Mouse (Mus musculus): ENCODE results near the gene Nphs1. TPM values are rescaled to one million over a fixed set of nuclear protein-coding genes. Genes with fewer than 3 reads are reported as not detected.
"Not testable (repeated sequence)": the region's sequence is repeated elsewhere in the genome, so short reads cannot be mapped to it uniquely, and the experiment has no call there.

Gene Nphs1
- polyA plus RNA-seq, 1 experiment from 2014 or later = 1.8 TPM

- no peak for ATAC-seq (ENCODE audit: insufficient read depth, low FRiP score, low TSS enrichment)
- no peak for DNase-seq (ENCODE audit: low spot score)
- no peaks in the 10 kb centered on the region for H3K9me3 ChIP-seq (ENCODE audit: control insufficient read depth, low read length)
- H3K36me3 ChIP-seq (ENCODE audit: control insufficient read depth, insufficient read depth, low read length) = no peaks in the 10 kb centered on the region
- H3K4me2 ChIP-seq (ENCODE audit: low read depth) = no peak overlapping the region
- peaks cover 4% of the 10 kb centered on the region; the same call in 1 of the 2 replicates for H3K4me1 ChIP-seq (ENCODE audit: control insufficient read depth, insufficient read depth, low read length)
- no peak overlapping the region for H3K9ac ChIP-seq (ENCODE audit: low read length)
- 22% methylated on average over 7 of the region's 7 CpGs for WGBS
- peaks cover 82% of the 10 kb centered on the region for H3K27me3 ChIP-seq (ENCODE audit: control insufficient read depth, insufficient read depth, low read length)
- H3K27ac ChIP-seq (ENCODE audit: low read depth, low read length) = no peak overlapping the region
- H3K4me3 ChIP-seq (ENCODE audit: low read depth, low read length) = no peak overlapping the region
Observed at GRCm38 (mm10) chr7:30463568-30463967, 5.5 kb downstream of the Nphs1 start.

GRCm38 (mm10) chr7:30463996-30464395, 5.9 kb downstream of the Nphs1 start:
- no peak for ATAC-seq (ENCODE audit: insufficient read depth, low FRiP score, low TSS enrichment)
- DNase-seq (ENCODE audit: low spot score) = no peak

GRCm38 (mm10) chr7:30464816-30465300, 6.7 kb downstream of the Nphs1 start:
- WGBS = 14% methylated on average over 6 of the region's 6 CpGs
- no peak overlapping the region for H3K4me2 ChIP-seq (ENCODE audit: low read depth)
- no peak overlapping the region for H3K9ac ChIP-seq (ENCODE audit: low read length)
- H3K27ac ChIP-seq (ENCODE audit: low read depth, low read length) = no peak overlapping the region
- peaks cover 73% of the 10 kb centered on the region for H3K27me3 ChIP-seq (ENCODE audit: control insufficient read depth, insufficient read depth, low read length)
- H3K4me3 ChIP-seq (ENCODE audit: low read depth, low read length) = no peak overlapping the region
- no peak for ATAC-seq (ENCODE audit: insufficient read depth, low FRiP score, low TSS enrichment)
- H3K36me3 ChIP-seq (ENCODE audit: control insufficient read depth, insufficient read depth, low read length) = no peaks in the 10 kb centered on the region
- no peaks in the 10 kb centered on the region for H3K9me3 ChIP-seq (ENCODE audit: control insufficient read depth, low read length)
- DNase-seq (ENCODE audit: low spot score) = no peak
- H3K4me1 ChIP-seq (ENCODE audit: control insufficient read depth, insufficient read depth, low read length) = 0 out of 2 replicates have a peak, but pooled peaks cover 3% of the 10 kb centered on the region

More at GRCm38 (mm10) chr7:30463996-30464395, 5.9 kb downstream of the Nphs1 start:
- H3K9ac ChIP-seq (ENCODE audit: low read length) = no peak overlapping the region
- H3K4me1 ChIP-seq (ENCODE audit: control insufficient read depth, insufficient read depth, low read length) = 0 out of 2 replicates have a peak, but pooled peaks cover 3% of the 10 kb centered on the region
- H3K4me3 ChIP-seq (ENCODE audit: low read depth, low read length) = no peak overlapping the region
- no peaks in the 10 kb centered on the region for H3K9me3 ChIP-seq (ENCODE audit: control insufficient read depth, low read length)
- no peak overlapping the region for H3K27ac ChIP-seq (ENCODE audit: low read depth, low read length)
- peaks cover 77% of the 10 kb centered on the region for H3K27me3 ChIP-seq (ENCODE audit: control insufficient read depth, insufficient read depth, low read length)
- H3K4me2 ChIP-seq (ENCODE audit: low read depth) = no peak overlapping the region
- H3K36me3 ChIP-seq (ENCODE audit: control insufficient read depth, insufficient read depth, low read length) = no peaks in the 10 kb centered on the region
- 21% methylated on average over 4 of the region's 4 CpGs for WGBS

- Histone ChIP-seq H3K4me2 (ENCODE audit: low read depth) (no peak overlapping the region), H3K4me3 (ENCODE audit: low read depth, low read length) (no peak overlapping the region), H3K9ac (ENCODE audit: low read length) (no peak overlapping the region), H3K9me3 (ENCODE audit: control insufficient read depth, low read length) (no peaks in the 10 kb centered on the region), H3K27ac (ENCODE audit: low read depth, low read length) (no peak overlapping the region), H3K4me1 (ENCODE audit: control insufficient read depth, insufficient read depth, low read length) (no peaks in the 10 kb centered on the region), H3K27me3 (ENCODE audit: control insufficient read depth, insufficient read depth, low read length) (peaks cover 8% of the 10 kb centered on the region), H3K36me3 (ENCODE audit: control insufficient read depth, insufficient read depth, low read length) (no peaks in the 10 kb centered on the region)
- peak; percentile 60 for DNase-seq (ENCODE audit: low spot score)
- WGBS = 40% methylated on average over 5 of the region's 5 CpGs
- no peak for ATAC-seq (ENCODE audit: insufficient read depth, low FRiP score, low TSS enrichment)
Observed at GRCm38 (mm10) chr7:30472411-30472810, 14.3 kb downstream of the Nphs1 start.

GRCm38 (mm10) chr7:30474999-30475398, 16.9 kb downstream of the Nphs1 start:
- ATAC-seq (ENCODE audit: insufficient read depth, low FRiP score, low TSS enrichment) (no peak), DNase-seq (ENCODE audit: low spot score) (peak; percentile 5)
- Histone ChIP-seq H3K4me1 (ENCODE audit: control insufficient read depth, insufficient read depth, low read length) (no peaks in the 10 kb centered on the region), H3K27me3 (ENCODE audit: control insufficient read depth, insufficient read depth, low read length) (no peaks in the 10 kb centered on the region), H3K27ac (ENCODE audit: low read depth, low read length) (no peak overlapping the region), H3K36me3 (ENCODE audit: control insufficient read depth, insufficient read depth, low read length) (no peaks in the 10 kb centered on the region), H3K4me3 (ENCODE audit: low read depth, low read length) (no peak overlapping the region), H3K9me3 (ENCODE audit: control insufficient read depth, low read length) (no peaks in the 10 kb centered on the region), H3K9ac (ENCODE audit: low read length) (no peak overlapping the region), H3K4me2 (ENCODE audit: low read depth) (no peak overlapping the region)
- WGBS = 79% methylated on average over 4 of the region's 4 CpGs

- H3K4me2 ChIP-seq (ENCODE audit: low read depth); H3K9ac ChIP-seq (ENCODE audit: low read length); H3K4me3 ChIP-seq (ENCODE audit: low read depth, low read length); H3K27me3 ChIP-seq (ENCODE audit: control insufficient read depth, insufficient read depth, low read length); DNase-seq (ENCODE audit: low spot score); H3K9me3 ChIP-seq (ENCODE audit: control insufficient read depth, low read length); H3K4me1 ChIP-seq (ENCODE audit: control insufficient read depth, insufficient read depth, low read length); H3K27ac ChIP-seq (ENCODE audit: low read depth, low read length); ATAC-seq (ENCODE audit: insufficient read depth, low FRiP score, low TSS enrichment); H3K36me3 ChIP-seq (ENCODE audit: control insufficient read depth, insufficient read depth, low read length): not testable (repeated sequence)
- WGBS = 88% methylated on average over 7 of the region's 7 CpGs
Observed at GRCm38 (mm10) chr7:30476136-30476535, 18.0 kb downstream of the Nphs1 start.

GRCm38 (mm10) chr7:30477415-30478381, 19.6 kb downstream of the Nphs1 start:
- Histone ChIP-seq H3K36me3 (ENCODE audit: control insufficient read depth, insufficient read depth, low read length) (no peaks in the 10 kb centered on the region), H3K4me1 (ENCODE audit: control insufficient read depth, insufficient read depth, low read length) (no peaks in the 10 kb centered on the region), H3K4me2 (ENCODE audit: low read depth) (peak overlapping the region; percentile 33), H3K27me3 (ENCODE audit: control insufficient read depth, insufficient read depth, low read length) (no peaks in the 10 kb centered on the region), H3K9me3 (ENCODE audit: control insufficient read depth, low read length) (no peaks in the 10 kb centered on the region), H3K4me3 (ENCODE audit: low read depth, low read length) (peak overlapping the region; percentile 19), H3K27ac (ENCODE audit: low read depth, low read length) (no peak overlapping the region), H3K9ac (ENCODE audit: low read length) (no peak overlapping the region)
- WGBS = 15% methylated on average over 27 of the region's 32 CpGs
- peak; percentile 56 for DNase-seq (ENCODE audit: low spot score)
- ATAC-seq (ENCODE audit: insufficient read depth, low FRiP score, low TSS enrichment) = no peak; the same call in 1 of the 2 replicates

- no peak overlapping the region for H3K4me3 ChIP-seq (ENCODE audit: low read depth, low read length)
- no peak overlapping the region for H3K27ac ChIP-seq (ENCODE audit: low read depth, low read length)
- H3K36me3 ChIP-seq (ENCODE audit: control insufficient read depth, insufficient read depth, low read length) = no peaks in the 10 kb centered on the region
- H3K27me3 ChIP-seq (ENCODE audit: control insufficient read depth, insufficient read depth, low read length) = no peaks in the 10 kb centered on the region
- no peaks in the 10 kb centered on the region for H3K9me3 ChIP-seq (ENCODE audit: control insufficient read depth, low read length)
- ATAC-seq (ENCODE audit: insufficient read depth, low FRiP score, low TSS enrichment) (no peak), DNase-seq (ENCODE audit: low spot score) (peak; percentile 65)
- H3K4me1 ChIP-seq (ENCODE audit: control insufficient read depth, insufficient read depth, low read length) = no peaks in the 10 kb centered on the region
- H3K9ac ChIP-seq (ENCODE audit: low read length) = no peak overlapping the region
- no peak overlapping the region for H3K4me2 ChIP-seq (ENCODE audit: low read depth)
- 17% methylated on average over 8 of the region's 8 CpGs for WGBS
Observed at GRCm38 (mm10) chr7:30484250-30484649, 26.1 kb downstream of the Nphs1 start.

All from neural tube, embryonic 11.5 days (tissue).